ENCODE assay signal across 15 mouse cellular contexts in genomic region chr1:194929275-194929971, GRCm38 (mm10). TPM values are rescaled to one million over a fixed set of nuclear protein-coding genes. Genes with fewer than 3 reads are reported as not detected.
DNase-seq lines count a peak whose midpoint lies in the region; ATAC-seq and TF ChIP-seq lines count a peak whose summit lies in the region.
"Had no signal": no experiment of that assay in that cellular context is flagged by ENCODE, and none has a peak within 500 bp of the region (broad histone marks: within the 10 kb centered on the region; RNA-seq: fewer than 3 reads in every experiment).

No protein-coding gene starts in this region.

- peak overlapping the region; percentile 61 for H3K27ac ChIP-seq in left cerebral cortex, adult 2 months
- peak overlapping the region; percentile 30; the same call in 1 of the 2 replicates for H3K27ac ChIP-seq in limb, embryonic 14.5 days (replicated peaks; ENCODE audit: low read depth, low read length)
- H3K27ac ChIP-seq: hindbrain, embryonic 15.5 days; kidney, embryonic 15.5 days; layer of hippocampus, adult 2 months; liver, embryonic 14.5 days had no signal

- H3K4me3 ChIP-seq in left cerebral cortex, adult 2 months: no peak overlapping the region
- no peak overlapping the region for H3K4me3 ChIP-seq in limb, embryonic 14.5 days (replicated peaks; ENCODE audit: low read length)
- H3K4me3 ChIP-seq: hindbrain, embryonic 15.5 days; kidney, embryonic 15.5 days; layer of hippocampus, adult 2 months; megakaryocyte, embryonic 14.5 days had no signal

- H3K4me1 ChIP-seq in limb, embryonic 14.5 days (ENCODE audit: control insufficient read depth, insufficient read depth, low read length): no peaks in the 10 kb centered on the region
- H3K4me1 ChIP-seq: hindbrain, embryonic 15.5 days had no signal

- H3K9ac ChIP-seq in limb, embryonic 14.5 days (ENCODE audit: low read depth, low read length, severe bottlenecking): no peak overlapping the region
- H3K9ac ChIP-seq: hindbrain, embryonic 15.5 days; kidney, embryonic 15.5 days; liver, embryonic 14.5 days had no signal

- no peak for TF ChIP-seq CTCF in left cerebral cortex, adult 2 months (IDR thresholded peaks at IDR 0.05)

- no peaks in the 10 kb centered on the region for H3K36me3 ChIP-seq in limb, embryonic 14.5 days (ENCODE audit: control insufficient read depth, insufficient read depth, low read length)
- H3K36me3 ChIP-seq: G1E; hindbrain, embryonic 15.5 days; kidney, embryonic 15.5 days had no signal

- DNase-seq in heart, adult 11 months: peak; percentile 94
- no peak for DNase-seq in heart, postnatal 25 days (ENCODE audit: low spot score)
- no peak for DNase-seq in left cerebral cortex, adult 2 months (ENCODE audit: extremely low spot score in 1 of 2, low spot score in 2 of 2)
- no peak for DNase-seq in left cerebral cortex, adult 18-20 months (ENCODE audit: low spot score in 2 of 2)
- peak; percentile 37 for DNase-seq in adipocyte (ENCODE audit: low spot score)
- DNase-seq in limb, embryonic 14.5 days (ENCODE audit: low spot score): no peak
- no peak for DNase-seq in ovary, adult 18-20 months (ENCODE audit: low spot score)
- DNase-seq in right cerebral cortex, postnatal 10 days (ENCODE audit: low spot score in 2 of 2): no peak
- DNase-seq: cerebellum, postnatal 36 days had no signal

- no peak for ATAC-seq in limb, embryonic 14.5 days (ENCODE audit: low FRiP score, low read depth)

- H3K27me3 ChIP-seq in limb, embryonic 14.5 days (ENCODE audit: control insufficient read depth, insufficient read depth, low read length): no peaks in the 10 kb centered on the region
- H3K27me3 ChIP-seq: hindbrain, embryonic 15.5 days; kidney, embryonic 15.5 days; megakaryocyte, embryonic 14.5 days had no signal

- no peak for TF ChIP-seq POLR2A in limb, embryonic 14.5 days (IDR thresholded peaks at IDR 0.05; ENCODE audit: borderline replicate concordance, extremely low read depth, insufficient read depth, insufficient read length)

- H3K4me2 ChIP-seq in limb, embryonic 14.5 days (replicated peaks; ENCODE audit: low read depth, low read length, severe bottlenecking): no peak overlapping the region
- H3K4me2 ChIP-seq: hindbrain, embryonic 15.5 days; kidney, embryonic 15.5 days had no signal

- H3K9me3 ChIP-seq in limb, embryonic 14.5 days (ENCODE audit: control insufficient read depth, low read length): no peaks in the 10 kb centered on the region
- H3K9me3 ChIP-seq: G1E; hindbrain, embryonic 15.5 days; kidney, embryonic 15.5 days; megakaryocyte, embryonic 14.5 days had no signal

- intact Hi-C loops in heart, postnatal 25 days (cut with DNase I): loop anchor here (5.0 kb wide), 1 partner anchor 42 kb away; no protein-coding TSS in a partner anchor
- intact Hi-C loops in left cerebral cortex, adult 2 months (cut with DNase I): no loop called here

- WGBS in limb, embryonic 14.5 days: 53% methylated on average over 2 of the region's 2 CpGs

RNA-seq across cellular contexts. Expression of gene Cd34, which starts 9.2 kb away (rescaled TPM):
- total RNA-seq in heart, postnatal 25 days (2021): 100 to 1,000 TPM in 1 of 2 experiments, 10 to 100 TPM in 1; 97.4 to 128 TPM
- total RNA-seq in left cerebral cortex, adult 2 months (2021): 10 to 100 TPM; 57.8 to 66.1 TPM
- total RNA-seq in left cerebral cortex, adult 18-20 months (2021): 10 to 100 TPM; 58.2 to 62.0 TPM
- 72.1 and 80.0 TPM in 2 replicates for polyA plus RNA-seq in limb, embryonic 14.5 days (2012; rRNA removed)
- 101 and 108 TPM in 2 replicates for polyA plus RNA-seq in limb, embryonic 14.5 days (2014; fragmentation: Nextera tagmentation; extraction: Ambion mirVana)

Comparison
In these comparisons a context has a peak if more than half of its experiments do, and no peak if none do; other contexts are left out.
1. DNase-seq: peak in heart, adult 11 months (single experiment) and adipocyte (single experiment); none in heart, postnatal 25 days (single experiment), left cerebral cortex, adult 2 months (0 of 2), left cerebral cortex, adult 18-20 months (0 of 2), limb, embryonic 14.5 days (single experiment), ovary, adult 18-20 months (single experiment) and right cerebral cortex, postnatal 10 days (0 of 2).